Mouse (Mus musculus): ENCODE results near the gene Cacnb4. TPM values are rescaled to one million over a fixed set of nuclear protein-coding genes. Genes with fewer than 3 reads are reported as not detected.

The Cacnb4 gene
- polyA plus RNA-seq, 1 experiment from 2014 or later = 10.4 TPM

- Histone ChIP-seq H3K4me2 (replicated peaks) (peak overlapping the region; percentile 65), H3K9me3 (no peaks in the 10 kb centered on the region), H3K4me3 (replicated peaks) (peak overlapping the region; percentile 95), H3K27me3 (peaks cover 5% of the 10 kb centered on the region; the same call in 1 of the 2 replicates), H3K9ac (replicated peaks) (peak overlapping the region; percentile 96), H3K36me3 (no peaks in the 10 kb centered on the region), H3K27ac (no peak overlapping the region), H3K4me1 (replicated peaks) (peaks cover 32% of the 10 kb centered on the region)
- WGBS = 59% methylated on average over 8 of the region's 8 CpGs
- ATAC-seq = no peak
These were observed 253.6 kb downstream of the Cacnb4 start for GRCm38 (mm10) chr2:52422871-52423610.

GRCm38 (mm10) chr2:52421197-52421596 lies 255.4 kb downstream of the Cacnb4 start:
- H3K4me2 ChIP-seq (replicated peaks) = no peak overlapping the region
- no peak overlapping the region for H3K27ac ChIP-seq
- ATAC-seq = no peak
- WGBS = 68% methylated on average over 6 of the region's 6 CpGs
- H3K27me3 ChIP-seq = peaks cover 4% of the 10 kb centered on the region; the same call in 1 of the 2 replicates
- peaks cover 32% of the 10 kb centered on the region for H3K4me1 ChIP-seq (replicated peaks)
- H3K36me3 ChIP-seq = peaks cover 10% of the 10 kb centered on the region
- H3K9ac ChIP-seq (replicated peaks) = no peak overlapping the region
- no peak overlapping the region for H3K4me3 ChIP-seq (replicated peaks)
- peaks cover 10% of the 10 kb centered on the region; the same call in 1 of the 2 replicates for H3K9me3 ChIP-seq

GRCm38 (mm10) chr2:52420001-52420710 lies 256.5 kb downstream of the Cacnb4 start:
- Histone ChIP-seq H3K27ac (no peak overlapping the region), H3K4me1 (replicated peaks) (peaks cover 27% of the 10 kb centered on the region), H3K36me3 (peaks cover 20% of the 10 kb centered on the region), H3K9me3 (peaks cover 16% of the 10 kb centered on the region; the same call in 1 of the 2 replicates), H3K27me3 (no peaks in the 10 kb centered on the region), H3K9ac (replicated peaks) (no peak overlapping the region), H3K4me2 (replicated peaks) (no peak overlapping the region), H3K4me3 (replicated peaks) (no peak overlapping the region)
- no peak for ATAC-seq
- WGBS = 94% methylated on average over 7 of the region's 7 CpGs

GRCm38 (mm10) chr2:52419295-52419694 lies 257.3 kb downstream of the Cacnb4 start:
- 88% methylated on average over 6 of the region's 6 CpGs for WGBS
- ATAC-seq = no peak
- no peak overlapping the region for H3K4me2 ChIP-seq (replicated peaks)
- H3K36me3 ChIP-seq = peaks cover 27% of the 10 kb centered on the region
- H3K4me1 ChIP-seq (replicated peaks) = peaks cover 27% of the 10 kb centered on the region
- no peak overlapping the region for H3K9ac ChIP-seq (replicated peaks)
- H3K4me3 ChIP-seq (replicated peaks) = no peak overlapping the region
- no peak overlapping the region for H3K27ac ChIP-seq
- peaks cover 16% of the 10 kb centered on the region; the same call in 1 of the 2 replicates for H3K9me3 ChIP-seq
- no peaks in the 10 kb centered on the region for H3K27me3 ChIP-seq

GRCm38 (mm10) chr2:52412524-52413037 lies 264.1 kb downstream of the Cacnb4 start:
- 98% methylated on average over 5 of the region's 5 CpGs for WGBS
- no peaks in the 10 kb centered on the region for H3K27me3 ChIP-seq
- H3K27ac ChIP-seq = no peak overlapping the region
- peaks cover 85% of the 10 kb centered on the region for H3K36me3 ChIP-seq
- no peak overlapping the region for H3K4me2 ChIP-seq (replicated peaks)
- no peak overlapping the region for H3K4me3 ChIP-seq (replicated peaks)
- no peak for ATAC-seq
- H3K9me3 ChIP-seq = peaks cover 41% of the 10 kb centered on the region
- H3K9ac ChIP-seq (replicated peaks) = no peak overlapping the region
- no peaks in the 10 kb centered on the region for H3K4me1 ChIP-seq (replicated peaks)

- no peaks in the 10 kb centered on the region for H3K4me1 ChIP-seq (replicated peaks)
- H3K27me3 ChIP-seq = no peaks in the 10 kb centered on the region
- no peak for ATAC-seq
- H3K4me3 ChIP-seq (replicated peaks) = no peak overlapping the region
- peaks cover 77% of the 10 kb centered on the region for H3K36me3 ChIP-seq
- peaks cover 21% of the 10 kb centered on the region for H3K9me3 ChIP-seq
- H3K27ac ChIP-seq = no peak overlapping the region
- H3K9ac ChIP-seq (replicated peaks) = no peak overlapping the region
- WGBS = 90% methylated on average over 1 of the region's 1 CpGs
- no peak overlapping the region for H3K4me2 ChIP-seq (replicated peaks)
These were observed 270.2 kb downstream of the Cacnb4 start for GRCm38 (mm10) chr2:52406480-52406879.

- H3K27me3 ChIP-seq = no peaks in the 10 kb centered on the region
- peaks cover 66% of the 10 kb centered on the region for H3K36me3 ChIP-seq
- no peak overlapping the region for H3K9ac ChIP-seq (replicated peaks)
- H3K4me1 ChIP-seq (replicated peaks) = no peaks in the 10 kb centered on the region
- ATAC-seq = 0 out of 2 replicates have a peak, but pooled peaks have one; percentile 34
- peaks cover 10% of the 10 kb centered on the region for H3K9me3 ChIP-seq
- no peak overlapping the region for H3K27ac ChIP-seq
- no peak overlapping the region for H3K4me2 ChIP-seq (replicated peaks)
- no peak overlapping the region for H3K4me3 ChIP-seq (replicated peaks)
- WGBS = 90% methylated on average over 5 of the region's 5 CpGs
These were observed 271.4 kb downstream of the Cacnb4 start for GRCm38 (mm10) chr2:52405238-52405637.

GRCm38 (mm10) chr2:52394529-52394928 lies 282.1 kb downstream of the Cacnb4 start:
- H3K36me3 ChIP-seq = peaks cover 6% of the 10 kb centered on the region; the same call in 1 of the 2 replicates
- no peaks in the 10 kb centered on the region for H3K4me1 ChIP-seq (replicated peaks)
- H3K27me3 ChIP-seq = no peaks in the 10 kb centered on the region
- ATAC-seq = no peak
- H3K9me3 ChIP-seq = no peaks in the 10 kb centered on the region
- no peak overlapping the region for H3K27ac ChIP-seq
- H3K9ac ChIP-seq (replicated peaks) = no peak overlapping the region
- WGBS = 93% methylated on average over 5 of the region's 5 CpGs
- H3K4me3 ChIP-seq (replicated peaks) = no peak overlapping the region
- H3K4me2 ChIP-seq (replicated peaks) = no peak overlapping the region

- no peaks in the 10 kb centered on the region for H3K27me3 ChIP-seq
- no peaks in the 10 kb centered on the region for H3K9me3 ChIP-seq
- H3K27ac ChIP-seq = no peak overlapping the region
- WGBS = 91% methylated on average over 2 of the region's 2 CpGs
- H3K4me1 ChIP-seq (replicated peaks) = no peaks in the 10 kb centered on the region
- no peak overlapping the region for H3K4me3 ChIP-seq (replicated peaks)
- ATAC-seq = no peak
- no peaks in the 10 kb centered on the region for H3K36me3 ChIP-seq
- no peak overlapping the region for H3K4me2 ChIP-seq (replicated peaks)
- no peak overlapping the region for H3K9ac ChIP-seq (replicated peaks)
These were observed 286.1 kb downstream of the Cacnb4 start for GRCm38 (mm10) chr2:52390415-52390975.

- WGBS = 74% methylated on average over 3 of the region's 3 CpGs
- ATAC-seq = no peak
- no peak overlapping the region for H3K9ac ChIP-seq (replicated peaks)
These were observed 286.7 kb downstream of the Cacnb4 start for GRCm38 (mm10) chr2:52389975-52390374.

GRCm38 (mm10) chr2:52386451-52386850 lies 290.2 kb downstream of the Cacnb4 start:
- Histone ChIP-seq H3K36me3 (no peaks in the 10 kb centered on the region), H3K27ac (no peak overlapping the region), H3K4me3 (replicated peaks) (no peak overlapping the region), H3K4me1 (replicated peaks) (no peaks in the 10 kb centered on the region), H3K9me3 (no peaks in the 10 kb centered on the region), H3K4me2 (replicated peaks) (no peak overlapping the region), H3K27me3 (no peaks in the 10 kb centered on the region), H3K9ac (replicated peaks) (no peak overlapping the region)
- WGBS = 91% methylated on average over 6 of the region's 6 CpGs
- ATAC-seq = no peak

More at GRCm38 (mm10) chr2:52389975-52390374, 286.7 kb downstream of the Cacnb4 start:
- H3K4me1 ChIP-seq (replicated peaks) = no peaks in the 10 kb centered on the region
- H3K4me3 ChIP-seq (replicated peaks) = no peak overlapping the region
- no peak overlapping the region for H3K27ac ChIP-seq
- no peaks in the 10 kb centered on the region for H3K27me3 ChIP-seq
- no peaks in the 10 kb centered on the region for H3K9me3 ChIP-seq
- no peak overlapping the region for H3K4me2 ChIP-seq (replicated peaks)
- H3K36me3 ChIP-seq = no peaks in the 10 kb centered on the region

GRCm38 (mm10) chr2:52386037-52386436 lies 290.6 kb downstream of the Cacnb4 start:
- no peaks in the 10 kb centered on the region for H3K36me3 ChIP-seq
- H3K27ac ChIP-seq = no peak overlapping the region
- H3K4me2 ChIP-seq (replicated peaks) = no peak overlapping the region
- no peaks in the 10 kb centered on the region for H3K4me1 ChIP-seq (replicated peaks)
- no peak overlapping the region for H3K4me3 ChIP-seq (replicated peaks)
- no peaks in the 10 kb centered on the region for H3K9me3 ChIP-seq
- ATAC-seq = no peak
- WGBS = 82% methylated on average over 7 of the region's 7 CpGs
- H3K9ac ChIP-seq (replicated peaks) = no peak overlapping the region
- no peaks in the 10 kb centered on the region for H3K27me3 ChIP-seq

Measured in midbrain, embryonic 13.5 days (tissue).